Mouse (Mus musculus) neural tube, embryonic 14.5 days (tissue): ENCODE results near the gene Igf2bp2. TPM values are rescaled to one million over a fixed set of nuclear protein-coding genes. Genes with fewer than 3 reads are reported as not detected.

Experiments
- ATAC-seq: fragments of 200-750 bp; cut with Nextera tagmentation; 2 replicates; pipeline ENCODE4 v1.8.0; 2017; ENCODE audit warnings: low read depth, mild to moderate bottlenecking, moderate TSS enrichment, moderate library complexity
- H3K27ac ChIP-seq: fragments of 300-500 bp; sonication (generic); 2 replicates; pipeline ENCODE4 v1.5.1; 2014; ENCODE audit warnings: low read depth, mild to moderate bottlenecking, control low read depth, low read length, moderate library complexity, mixed read lengths
- H3K27me3 ChIP-seq: fragments of 300-500 bp; sonication (generic); 2 replicates; pipeline ENCODE4 v1.6.1; 2014; ENCODE audit warnings: low read length; ENCODE audit not compliant: control insufficient read depth, insufficient read depth
- H3K36me3 ChIP-seq: fragments of 300-500 bp; sonication (generic); 2 replicates; pipeline ENCODE4 v1.6.1; 2014; ENCODE audit warnings: low read length, mixed read lengths; ENCODE audit not compliant: control insufficient read depth, insufficient read depth
- H3K4me1 ChIP-seq: fragments of 300-500 bp; sonication (generic); 2 replicates; pipeline ENCODE4 v1.6.1; 2014; ENCODE audit warnings: low read length; ENCODE audit not compliant: control insufficient read depth, insufficient read depth
- H3K4me2 ChIP-seq: fragments of 300-500 bp; sonication (generic); 2 replicates; pipeline ENCODE4 v1.6.1; 2014; ENCODE audit warnings: mild to moderate bottlenecking, low read depth, low read length, control low read depth
- H3K4me3 ChIP-seq: fragments of 300-500 bp; sonication (generic); 2 replicates; pipeline ENCODE4 v1.5.1; 2014; ENCODE audit warnings: low read depth, low read length, control low read depth, mixed read lengths
- H3K9ac ChIP-seq: fragments of 300-500 bp; sonication (generic); replicated peaks from 2 replicates; pipeline ENCODE4 v1.6.1; 2014; ENCODE audit warnings: low read depth, mild to moderate bottlenecking, control low read depth, low read length, mixed read lengths
- H3K9me3 ChIP-seq: fragments of 300-500 bp; sonication (generic); 2 replicates; pipeline ENCODE4 v1.6.1; 2016; ENCODE audit warnings: low read length; ENCODE audit not compliant: control insufficient read depth
- WGBS: fragments of 180-500 bp; shearing (Covaris S2); extraction: QIAGEN DNeasy Blood & Tissue Kit; methylation state at CpG from one replicate; pipeline ENCODE4 v1.1.7; 2014; 5-methylcytosine and 5-hydroxymethylcytosine counted together
- polyA plus RNA-seq: library from polyadenylated mRNA; unstranded; fragments of >200 nt; fragmentation: Nextera tagmentation; extraction: Ambion mirVana; gene quantifications from 2 replicates; pipeline ENCODE4 v1.2.1, GENCODE M21; 2014

The Igf2bp2 gene
- polyA plus RNA-seq, 1 experiment from 2014 or later, result 16.6 TPM

DNA sequence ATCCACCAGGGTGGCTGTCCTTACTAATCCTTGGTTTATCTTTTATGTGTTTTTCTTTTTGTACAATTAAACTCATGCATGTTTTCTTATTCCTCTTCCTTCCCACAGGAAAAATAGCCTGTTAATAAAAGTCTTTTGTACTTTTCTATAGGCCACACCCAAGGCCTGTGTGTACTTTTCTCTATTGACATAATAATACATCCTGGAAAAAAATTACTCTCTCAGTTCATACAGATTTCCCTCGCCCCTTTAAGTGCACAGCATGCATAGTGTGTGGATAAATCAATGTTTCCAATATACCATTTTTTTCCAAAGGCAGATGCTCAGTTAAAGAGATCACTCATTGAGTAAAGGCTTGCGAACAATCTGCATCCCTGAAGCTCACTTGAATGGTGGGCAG lies 14.9 kb upstream of the Igf2bp2 start:
- Histone ChIP-seq H3K4me2 (no peak overlapping the region), H3K27ac (no peak overlapping the region), H3K9ac (no peak overlapping the region), H3K9me3 (no peaks in the 10 kb centered on the region), H3K4me1 (no peaks in the 10 kb centered on the region), H3K27me3 (no peaks in the 10 kb centered on the region), H3K36me3 (no peaks in the 10 kb centered on the region), H3K4me3 (no peak overlapping the region)
- ATAC-seq, result no peak
- WGBS, result 81% methylated on average over 2 of the region's 2 CpGs

DNA sequence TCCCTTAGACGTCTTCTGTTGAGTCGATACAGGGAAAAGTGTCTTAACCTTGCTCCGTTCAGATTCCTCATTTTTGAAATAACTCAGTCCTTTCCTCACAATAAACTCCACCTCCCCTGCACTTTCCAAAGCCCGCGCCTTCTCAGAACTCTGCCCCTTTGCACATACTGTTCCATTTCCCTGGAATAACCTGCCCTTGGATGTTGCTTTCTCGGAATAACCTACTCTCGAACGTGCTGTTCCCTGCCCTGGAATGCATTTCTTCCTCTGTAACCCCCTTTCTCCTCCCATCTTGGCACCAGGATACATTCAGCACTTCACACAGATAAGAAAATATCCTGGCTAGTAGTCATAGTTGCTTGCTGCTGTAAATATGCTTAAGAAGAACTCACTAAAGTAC lies 5.6 kb upstream of the Igf2bp2 start:
- ATAC-seq, result no peak
- H3K36me3 ChIP-seq, result no peaks in the 10 kb centered on the region
- H3K9me3 ChIP-seq, result no peaks in the 10 kb centered on the region
- H3K27ac ChIP-seq, result no peak overlapping the region
- no peak overlapping the region for H3K4me3 ChIP-seq
- H3K4me1 ChIP-seq, result peaks cover 4% of the 10 kb centered on the region
- H3K4me2 ChIP-seq, result no peak overlapping the region
- no peak overlapping the region for H3K9ac ChIP-seq
- 99% methylated on average over 8 of the region's 8 CpGs for WGBS
- H3K27me3 ChIP-seq, result no peaks in the 10 kb centered on the region

DNA sequence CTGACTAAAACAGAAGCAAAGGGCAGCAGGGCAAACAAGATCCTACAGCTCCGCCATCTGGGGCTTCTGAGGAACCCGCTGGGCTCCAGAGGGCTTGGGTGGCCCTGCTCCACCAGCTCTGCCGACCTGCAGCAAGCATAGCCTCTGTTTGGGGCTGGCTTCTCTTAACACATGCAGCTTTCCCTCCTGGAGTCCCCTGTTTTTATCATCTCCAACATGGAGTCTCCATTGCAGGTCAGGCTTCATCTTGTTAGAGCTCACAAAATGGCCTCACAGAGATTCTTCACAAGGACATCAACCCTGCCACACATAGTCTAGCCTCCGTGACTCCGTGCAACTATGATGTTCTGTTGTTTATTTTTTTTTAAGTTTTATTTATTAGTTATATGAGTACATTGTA lies 2.5 kb upstream of the Igf2bp2 start:
- no peak for ATAC-seq
- H3K4me1 ChIP-seq, result peaks cover 9% of the 10 kb centered on the region

DNA sequence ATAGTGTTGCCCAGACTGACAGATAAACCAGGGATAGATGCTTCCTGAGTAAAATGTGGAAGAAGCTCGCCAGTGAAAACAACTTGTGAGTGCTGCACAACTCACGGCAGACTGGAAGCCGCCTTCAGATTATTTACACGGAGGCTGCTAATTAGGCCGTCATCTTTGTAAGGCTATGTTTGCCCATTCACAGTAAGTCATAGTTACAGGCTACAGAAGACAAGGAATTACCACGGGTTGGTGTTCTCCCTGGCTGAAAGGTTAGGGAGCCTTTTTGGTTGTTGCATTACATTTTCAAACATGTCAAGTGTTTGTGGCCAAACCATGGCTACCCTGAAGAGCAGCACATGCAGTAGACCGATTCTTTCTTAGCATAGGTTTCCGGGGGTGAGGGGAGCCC lies 1.3 kb upstream of the Igf2bp2 start:
- Histone ChIP-seq H3K27me3 (no peaks in the 10 kb centered on the region), H3K4me2 (no peak overlapping the region), H3K9ac (no peak overlapping the region)

More for the DNA sequence above, 2.5 kb upstream of the Igf2bp2 start:
- Histone ChIP-seq H3K27me3 (no peaks in the 10 kb centered on the region), H3K4me3 (no peak overlapping the region), H3K9me3 (no peaks in the 10 kb centered on the region), H3K4me2 (no peak overlapping the region), H3K9ac (no peak overlapping the region), H3K27ac (no peak overlapping the region), H3K36me3 (no peaks in the 10 kb centered on the region)
- 88% methylated on average over 5 of the region's 5 CpGs for whole genome bisulfite sequencing

DNA sequence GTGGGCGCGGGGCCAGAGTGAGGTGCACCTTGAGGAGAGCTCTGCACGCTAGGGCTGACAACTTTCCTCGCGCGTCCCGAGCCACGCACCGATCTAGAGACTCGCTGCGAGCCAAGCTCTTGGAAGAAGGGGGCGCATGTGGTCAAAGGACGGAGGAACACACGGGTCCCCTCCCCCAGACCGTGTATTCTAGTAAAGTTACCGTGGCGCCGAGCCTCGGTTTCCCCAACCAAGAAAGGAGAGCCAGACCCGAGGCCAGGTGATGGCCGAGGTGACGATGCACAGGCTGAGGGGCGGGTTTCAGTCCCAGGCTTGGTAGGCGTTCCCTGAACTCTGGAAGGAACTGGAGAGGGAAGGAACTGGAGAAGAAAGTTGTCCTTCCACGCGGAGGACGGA lies 355 bp upstream of the Igf2bp2 start:
- under 1% methylated on average over 27 of the region's 27 CpGs for WGBS
- Histone ChIP-seq H3K4me3 (peak overlapping the region; percentile 94), H3K4me1 (peaks cover 17% of the 10 kb centered on the region), H3K27me3 (no peaks in the 10 kb centered on the region), H3K4me2 (peak overlapping the region; percentile 80), H3K36me3 (no peaks in the 10 kb centered on the region), H3K27ac (peak overlapping the region; percentile 80), H3K9ac (peak overlapping the region; percentile 86), H3K9me3 (no peaks in the 10 kb centered on the region)
- ATAC-seq, result peak; percentile 75

More for the DNA sequence above, 1.3 kb upstream of the Igf2bp2 start:
- no peak for ATAC-seq
- H3K27ac ChIP-seq, result no peak overlapping the region
- H3K36me3 ChIP-seq, result no peaks in the 10 kb centered on the region
- no peaks in the 10 kb centered on the region for H3K9me3 ChIP-seq
- no peak overlapping the region for H3K4me3 ChIP-seq
- peaks cover 17% of the 10 kb centered on the region for H3K4me1 ChIP-seq
- 53% methylated on average over 8 of the region's 8 CpGs for WGBS

DNA sequence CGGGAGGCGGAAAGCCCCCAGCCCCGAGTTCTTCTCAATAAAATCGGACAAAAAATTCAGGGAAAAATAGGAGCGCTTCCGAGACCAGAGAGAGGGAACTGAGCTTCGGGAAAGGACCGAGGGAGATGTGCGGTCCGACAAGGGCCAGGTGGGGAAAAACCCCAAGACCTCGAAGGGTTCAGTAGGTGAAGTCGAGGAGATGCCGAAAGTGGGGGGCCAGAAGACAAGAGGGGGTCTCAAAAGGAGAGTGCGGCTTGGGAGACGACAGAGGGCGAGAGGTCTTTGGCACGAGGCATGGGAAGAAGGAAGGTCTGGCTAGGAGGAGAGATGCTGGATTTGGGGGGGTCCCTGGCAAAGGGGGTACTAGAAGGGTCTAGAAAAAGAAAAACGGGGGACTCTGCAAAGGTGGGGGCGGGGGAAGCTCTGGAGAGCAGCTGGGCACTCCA lies 1.0 kb downstream of the Igf2bp2 start:
- peak overlapping the region; percentile 80 for H3K4me2 ChIP-seq
- ATAC-seq, result peak; percentile 42
- H3K27me3 ChIP-seq, result no peaks in the 10 kb centered on the region
- peak overlapping the region; percentile 86 for H3K9ac ChIP-seq
- H3K4me1 ChIP-seq, result peaks cover 17% of the 10 kb centered on the region
- WGBS, result under 1% methylated on average over 19 of the region's 19 CpGs
- H3K9me3 ChIP-seq, result no peaks in the 10 kb centered on the region
- no peaks in the 10 kb centered on the region for H3K36me3 ChIP-seq
- H3K27ac ChIP-seq, result peak overlapping the region; percentile 80
- peak overlapping the region; percentile 94 for H3K4me3 ChIP-seq

DNA sequence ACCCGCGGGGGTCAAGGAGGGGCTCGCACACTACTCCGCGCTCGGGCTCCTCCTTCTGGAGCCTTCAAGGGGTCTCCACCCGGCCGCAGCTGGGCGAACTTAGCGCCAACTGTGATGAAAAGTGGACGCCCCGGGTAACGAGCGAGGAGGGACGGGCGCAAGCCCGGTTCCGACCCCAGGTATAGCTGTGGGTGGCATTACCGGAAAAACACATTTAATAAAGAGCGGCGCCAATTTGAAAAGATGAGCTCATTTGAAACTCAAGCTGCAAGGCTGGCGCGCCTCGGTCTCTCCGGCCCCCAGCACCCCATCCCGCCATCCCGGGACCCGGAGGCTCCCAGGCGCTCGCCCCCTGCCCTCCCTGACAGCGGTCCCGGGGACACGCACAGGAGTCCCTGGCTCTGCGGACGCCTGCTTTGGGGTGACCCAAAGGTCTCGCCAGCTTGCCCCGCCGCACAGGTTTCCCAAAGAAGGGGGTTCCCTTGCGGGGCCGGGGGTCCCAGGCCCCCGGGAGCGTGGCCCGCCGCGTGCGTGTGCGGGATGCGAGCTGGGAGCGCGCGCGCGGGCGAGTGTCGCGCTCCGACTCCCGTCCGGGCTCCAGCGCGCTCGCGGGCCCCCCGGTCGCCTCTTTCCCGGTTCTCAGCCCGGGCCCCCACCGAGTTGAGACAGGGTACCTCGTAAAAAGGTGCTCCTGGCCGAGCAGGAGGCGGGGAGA lies 1.6 kb downstream of the Igf2bp2 start:
- under 1% methylated on average over 64 of the region's 71 CpGs for WGBS
- Histone ChIP-seq H3K4me2 (peak overlapping the region; percentile 80), H3K36me3 (no peaks in the 10 kb centered on the region), H3K4me3 (peak overlapping the region; percentile 94), H3K4me1 (peaks cover 17% of the 10 kb centered on the region), H3K9ac (peak overlapping the region; percentile 86), H3K9me3 (no peaks in the 10 kb centered on the region), H3K27ac (peak overlapping the region; percentile 80), H3K27me3 (no peaks in the 10 kb centered on the region)
- ATAC-seq, result peak; percentile 38; the same call in 1 of the 2 replicates

DNA sequence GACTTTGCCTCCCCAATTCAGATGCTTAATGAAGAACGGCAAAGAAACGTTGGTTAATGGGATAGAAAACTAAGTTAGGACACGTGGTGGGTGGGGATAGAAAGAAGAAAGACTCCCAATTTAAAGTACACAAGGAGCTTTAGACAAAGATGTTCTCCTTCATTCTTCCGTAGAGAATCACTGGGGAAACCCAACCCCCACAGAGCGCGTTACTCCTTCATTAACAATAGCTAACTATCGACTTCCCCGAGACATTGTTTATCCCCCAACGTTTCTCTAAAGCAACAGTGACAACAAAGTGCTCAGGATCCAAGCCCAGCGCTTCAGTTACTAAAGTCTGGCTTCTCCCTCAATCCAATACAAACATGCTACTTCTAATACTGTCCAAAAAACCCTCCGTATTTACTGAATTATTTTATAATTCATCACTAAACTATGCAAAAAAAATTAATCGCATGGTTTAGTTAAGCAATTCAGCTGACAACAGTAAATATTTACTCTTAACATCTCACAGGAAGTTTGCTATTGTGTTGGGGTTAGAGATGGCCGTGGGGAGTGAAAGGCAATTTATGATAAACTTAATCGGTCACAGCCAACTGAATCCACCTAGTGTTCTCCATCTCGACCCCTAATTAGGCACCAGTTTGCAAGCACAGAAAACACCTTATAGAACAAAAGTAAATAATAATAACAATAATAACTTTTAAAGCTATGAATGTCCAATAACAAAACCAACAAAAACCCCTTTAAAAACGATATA lies 2.5 kb downstream of the Igf2bp2 start:
- Histone ChIP-seq H3K9ac (no peak overlapping the region), H3K9me3 (no peaks in the 10 kb centered on the region), H3K36me3 (no peaks in the 10 kb centered on the region), H3K4me1 (peaks cover 17% of the 10 kb centered on the region), H3K27me3 (no peaks in the 10 kb centered on the region), H3K27ac (no peak overlapping the region), H3K4me3 (peak overlapping the region; percentile 94), H3K4me2 (peak overlapping the region; percentile 80)
- WGBS, result under 1% methylated on average over 16 of the region's 16 CpGs
- ATAC-seq, result no peak

DNA sequence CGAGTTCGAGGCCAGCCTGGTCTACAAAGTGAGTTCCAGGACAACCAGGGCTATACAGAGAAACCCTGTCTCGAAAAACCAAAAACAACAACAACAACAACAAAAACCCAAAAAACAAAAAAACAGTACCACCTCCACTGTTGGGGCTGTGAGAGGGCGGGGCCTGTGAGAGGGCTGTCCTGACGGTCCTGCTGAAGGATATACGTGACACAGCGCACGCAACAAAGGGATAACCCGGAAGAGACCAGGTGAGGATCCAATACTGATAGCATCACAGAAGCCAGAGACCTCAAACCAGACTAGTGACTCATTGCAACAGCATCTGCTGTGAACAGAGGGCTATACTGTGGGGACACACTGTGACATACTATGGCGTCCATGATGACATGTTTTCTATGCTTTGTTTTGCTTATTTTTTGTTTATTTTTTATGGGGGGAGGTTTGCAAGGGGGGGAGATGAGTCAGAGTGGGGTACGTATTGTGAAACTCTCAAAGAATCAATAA lies 10.1 kb downstream of the Igf2bp2 start:
- ATAC-seq, result no peak
- Histone ChIP-seq H3K4me2 (no peak overlapping the region), H3K9ac (no peak overlapping the region), H3K9me3 (no peaks in the 10 kb centered on the region), H3K27me3 (no peaks in the 10 kb centered on the region), H3K4me1 (no peaks in the 10 kb centered on the region), H3K27ac (no peak overlapping the region), H3K36me3 (no peaks in the 10 kb centered on the region), H3K4me3 (no peak overlapping the region)
- 91% methylated on average over 11 of the region's 11 CpGs for WGBS
